Mouse (Mus musculus) heart, embryonic 13.5 days (tissue): ENCODE data around the gene Krtap3-2. TPM values are rescaled to one million over a fixed set of nuclear protein-coding genes. Genes with fewer than 3 reads are reported as not detected.
"Not testable (repeated sequence)": the region's sequence is repeated elsewhere in the genome, so short reads cannot be mapped to it uniquely, and the experiment has no call there.

Experiments used
- ATAC-seq: fragments of 200-750 bp; cut with Nextera tagmentation; 2 replicates; pipeline ENCODE4 v1.8.0; 2017; ENCODE audit warnings: moderate TSS enrichment; ENCODE audit not compliant: insufficient number of reproducible peaks, low FRiP score, low TSS enrichment; ENCODE audit errors: extremely low read depth
- H3K27ac ChIP-seq: fragments of 300-500 bp; sonication (generic); replicated peaks from 2 replicates; pipeline ENCODE4 v1.5.1; 2015; ENCODE audit warnings: moderate library complexity, mild to moderate bottlenecking, inconsistent platforms
- H3K27me3 ChIP-seq: fragments of 300-500 bp; sonication (generic); replicated peaks from 2 replicates; pipeline ENCODE4 v1.6.1; 2015; ENCODE audit warnings: mild to moderate bottlenecking, inconsistent platforms
- H3K36me3 ChIP-seq: fragments of 300-500 bp; sonication (generic); 2 replicates; pipeline ENCODE4 v1.6.1; 2015; ENCODE audit warnings: mild to moderate bottlenecking, inconsistent platforms
- H3K4me1 ChIP-seq: fragments of 300-500 bp; sonication (generic); 2 replicates; pipeline ENCODE4 v1.6.1; 2015; ENCODE audit warnings: inconsistent platforms
- H3K4me2 ChIP-seq: fragments of 300-500 bp; sonication (generic); 2 replicates; pipeline ENCODE4 v1.6.1; 2015; ENCODE audit warnings: inconsistent platforms, mild to moderate bottlenecking, moderate library complexity
- H3K4me3 ChIP-seq: fragments of 300-500 bp; sonication (generic); 2 replicates; pipeline ENCODE4 v1.5.1; 2015; ENCODE audit warnings: moderate library complexity, mild to moderate bottlenecking, inconsistent platforms
- H3K9ac ChIP-seq: fragments of 300-500 bp; sonication (generic); 2 replicates; pipeline ENCODE4 v1.6.1; 2015; ENCODE audit warnings: inconsistent platforms, mild to moderate bottlenecking, moderate library complexity
- H3K9me3 ChIP-seq: fragments of 300-500 bp; sonication (generic); 2 replicates; pipeline ENCODE4 v1.6.1; 2016; ENCODE audit warnings: inconsistent platforms
- WGBS: fragments of 180-500 bp; shearing (Covaris S2); methylation state at CpG from one replicate; pipeline ENCODE4 v1.1.7; 2015; ENCODE audit warnings: mixed read lengths; 5-methylcytosine and 5-hydroxymethylcytosine counted together
- polyA plus RNA-seq: library from polyadenylated mRNA; unstranded; fragments of >200 nt; fragmentation: Nextera tagmentation; extraction: Ambion mirVana; gene quantifications from 2 replicates; pipeline ENCODE4 v1.2.1, GENCODE M21; 2015

The Krtap3-2 gene
- not detected in 2 replicates for polyA plus RNA-seq

DNA sequence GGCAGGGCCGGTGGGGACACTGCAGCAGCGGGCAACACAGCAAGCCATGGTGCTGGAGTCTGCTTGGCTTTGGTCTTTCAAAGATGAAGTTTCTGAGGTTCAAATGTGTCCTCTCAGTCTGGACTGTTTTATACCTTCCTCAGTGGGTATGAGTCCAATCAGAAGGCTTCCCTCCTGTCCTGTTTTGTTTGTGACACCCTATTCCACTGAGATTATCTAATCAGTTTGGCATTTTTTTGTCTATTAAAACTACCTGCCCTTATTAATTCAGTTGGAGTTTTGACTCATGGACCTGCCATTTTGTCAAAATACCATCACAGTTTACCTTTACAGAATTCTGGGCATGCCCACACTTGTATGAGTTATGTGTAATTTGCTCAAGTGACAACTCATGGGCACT is at the start of gene Krtap3-2:
Gene Krtap3-2 (minus strand): TSS at position 101 of the 400 bp plus-strand sequence.
- 62% methylated on average over 2 of the region's 2 CpGs for WGBS
- no peaks in the 10 kb centered on the region for H3K36me3 ChIP-seq
- no peak within 1 kb of the TSS for H3K9ac ChIP-seq

DNA sequence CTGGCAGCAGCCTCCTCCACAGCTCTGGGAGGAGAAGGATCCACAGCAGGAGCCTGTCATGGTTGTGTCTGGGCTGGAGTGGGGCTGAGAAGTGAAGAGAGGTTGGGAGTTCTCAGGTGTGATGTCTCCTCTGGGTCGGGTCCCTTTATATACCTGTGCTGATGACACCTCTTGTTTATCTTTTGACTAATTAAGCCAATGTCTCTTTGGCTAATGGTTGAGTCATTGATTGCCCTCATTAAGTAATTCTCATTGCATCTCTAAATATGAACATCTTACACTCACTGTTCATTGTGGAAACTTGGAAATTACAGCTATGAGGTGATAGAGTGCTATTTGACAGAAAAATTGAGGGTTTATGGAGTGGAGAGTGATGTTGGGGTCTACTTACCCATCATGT is 46.6 kb upstream of the Krtap3-2 start, which contains the start of gene Gm11938:
Gene Gm11938 (minus strand): TSS at position 101 of the 400 bp plus-strand sequence.
- not testable (repeated sequence) for H3K4me2 ChIP-seq, ATAC-seq, H3K36me3 ChIP-seq, H3K27ac ChIP-seq, H3K4me3 ChIP-seq, H3K9ac ChIP-seq, H3K9me3 ChIP-seq, H3K27me3 ChIP-seq, H3K4me1 ChIP-seq
- WGBS = 42% methylated on average over 1 of the region's 1 CpGs

More for the DNA sequence above, at the start of gene Krtap3-2:
- H3K27ac ChIP-seq = no peak within 1 kb of the TSS
- peaks cover 4% of the 10 kb centered on the region; the same call in 1 of the 2 replicates for H3K4me1 ChIP-seq
- H3K27me3 ChIP-seq = no peaks in the 10 kb centered on the region
- no peak for ATAC-seq
- H3K4me3 ChIP-seq = no peak within 1 kb of the TSS
- no peak within 1 kb of the TSS for H3K4me2 ChIP-seq
- H3K9me3 ChIP-seq = no peaks in the 10 kb centered on the region

DNA sequence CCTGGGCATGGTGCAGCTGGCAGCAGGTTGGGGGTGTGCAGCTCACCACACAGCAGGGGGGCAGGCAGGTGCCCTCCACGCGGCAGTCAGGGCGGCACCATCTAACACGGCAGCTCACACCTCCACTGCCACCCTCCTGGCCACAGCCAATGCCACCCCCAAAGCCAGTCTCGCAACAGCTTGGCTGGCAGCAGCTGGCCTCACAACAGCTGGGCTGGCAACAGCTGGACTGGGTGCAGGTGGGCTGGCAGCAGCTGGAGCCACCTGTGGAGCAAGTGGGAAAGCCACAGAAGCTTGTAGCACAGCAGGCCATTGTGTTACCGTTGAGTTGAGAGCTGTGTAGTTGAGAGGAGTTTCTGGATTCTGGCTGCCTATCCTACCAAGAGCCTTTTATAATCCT is 41.1 kb upstream of the Krtap3-2 start, which contains the start of gene Krtap9-3:
Gene Krtap9-3 (minus strand): TSS at position 364 of the 400 bp plus-strand sequence.
- ATAC-seq, H3K9me3 ChIP-seq, H3K27ac ChIP-seq, H3K27me3 ChIP-seq, H3K9ac ChIP-seq, H3K36me3 ChIP-seq, H3K4me3 ChIP-seq, H3K4me1 ChIP-seq, H3K4me2 ChIP-seq: not testable (repeated sequence)
- 78% methylated on average over 6 of the region's 6 CpGs for WGBS

DNA sequence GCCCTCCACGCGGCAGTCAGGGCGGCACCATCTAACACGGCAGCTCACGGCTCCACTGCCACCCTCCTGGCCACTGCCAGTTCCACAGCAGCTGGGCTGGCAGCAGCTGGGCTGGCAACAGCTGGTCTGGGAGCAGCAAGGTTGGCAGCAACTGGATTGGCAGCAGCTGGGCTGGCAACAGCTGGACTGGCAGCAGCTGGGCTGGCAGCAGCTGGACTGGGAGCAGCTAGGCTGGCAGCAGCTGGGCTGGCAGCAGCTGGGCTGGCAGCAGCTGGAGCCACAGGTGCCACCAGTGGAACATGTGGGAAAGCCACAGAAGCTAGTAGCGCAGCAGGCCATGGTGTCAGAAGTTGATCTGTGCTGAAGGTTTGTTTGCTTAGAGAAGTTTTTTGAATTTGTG is 34.3 kb upstream of the Krtap3-2 start, which contains the start of gene Krtap1-3:
Gene Krtap1-3 (minus strand): TSS at position 359 of the 400 bp plus-strand sequence.
- H3K4me1 ChIP-seq = no peaks in the 10 kb centered on the region
- H3K9me3 ChIP-seq = no peaks in the 10 kb centered on the region
- WGBS = 88% methylated on average over 6 of the region's 6 CpGs
- no peak for ATAC-seq
- H3K27ac ChIP-seq = no peak within 1 kb of the TSS
- no peaks in the 10 kb centered on the region for H3K27me3 ChIP-seq
- no peak within 1 kb of the TSS for H3K9ac ChIP-seq
- no peak within 1 kb of the TSS for H3K4me2 ChIP-seq
- no peaks in the 10 kb centered on the region for H3K36me3 ChIP-seq
- no peak within 1 kb of the TSS for H3K4me3 ChIP-seq

DNA sequence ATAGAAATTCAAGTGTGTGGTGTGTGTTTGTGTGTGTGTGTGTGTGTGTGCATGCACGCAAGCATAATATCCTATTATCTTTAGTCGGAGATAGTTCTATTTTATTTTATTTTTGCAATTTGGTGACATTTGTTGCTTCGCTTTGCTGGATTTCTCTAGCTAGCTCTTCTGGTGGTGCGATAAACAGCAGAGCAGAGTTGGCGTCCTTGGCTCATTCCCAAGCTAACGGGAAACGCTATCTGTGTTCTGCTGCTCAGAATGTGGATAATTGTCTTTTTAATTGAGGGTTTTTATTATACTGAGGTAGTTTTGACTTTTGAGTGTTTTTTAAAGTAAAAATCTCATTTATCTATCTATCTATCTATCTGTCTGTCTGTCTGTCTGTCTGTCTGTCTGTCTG is 28.4 kb upstream of the Krtap3-2 start:
- no peaks in the 10 kb centered on the region for H3K9me3 ChIP-seq
- H3K4me2 ChIP-seq = no peak overlapping the region
- no peaks in the 10 kb centered on the region for H3K36me3 ChIP-seq
- H3K9ac ChIP-seq = no peak overlapping the region
- H3K4me3 ChIP-seq = no peak overlapping the region
- no peak overlapping the region for H3K27ac ChIP-seq
- H3K27me3 ChIP-seq = no peaks in the 10 kb centered on the region
- H3K4me1 ChIP-seq = no peaks in the 10 kb centered on the region
- ATAC-seq = no peak
- 75% methylated on average over 7 of the region's 7 CpGs for WGBS

DNA sequence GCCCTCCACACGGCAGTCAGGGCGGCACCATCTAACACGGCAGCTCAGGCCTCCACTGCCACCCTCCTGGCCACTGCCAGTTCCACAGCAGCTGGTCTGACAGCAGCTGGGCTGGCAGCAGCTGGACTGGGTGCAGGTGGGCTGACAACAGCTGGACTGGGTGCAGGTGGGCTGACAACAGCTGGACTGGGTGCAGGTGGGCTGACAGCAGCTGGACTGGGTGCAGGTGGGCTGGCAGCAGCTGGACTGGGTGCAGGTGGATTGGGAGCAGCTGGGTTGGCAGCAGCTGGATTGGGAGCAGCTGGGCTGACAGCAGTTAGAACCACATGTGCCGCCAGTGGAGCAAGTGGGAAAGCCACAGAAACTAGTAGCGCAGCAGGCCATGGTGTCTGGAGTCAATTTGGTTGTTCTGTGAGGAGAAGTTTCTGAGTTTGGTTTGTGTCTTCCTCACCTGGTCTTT is 26.6 kb upstream of the Krtap3-2 start, which contains the start of gene Krtap1-4:
Gene Krtap1-4 (minus strand): TSS at position 410 of the 460 bp plus-strand sequence.
- no peaks in the 10 kb centered on the region for H3K36me3 ChIP-seq
- no peak within 1 kb of the TSS for H3K27ac ChIP-seq
- WGBS = 65% methylated on average over 5 of the region's 5 CpGs
- no peak within 1 kb of the TSS for H3K4me3 ChIP-seq
- no peaks in the 10 kb centered on the region for H3K9me3 ChIP-seq
- no peaks in the 10 kb centered on the region for H3K4me1 ChIP-seq
- no peaks in the 10 kb centered on the region for H3K27me3 ChIP-seq
- no peak within 1 kb of the TSS for H3K4me2 ChIP-seq
- ATAC-seq = no peak
- no peak within 1 kb of the TSS for H3K9ac ChIP-seq

DNA sequence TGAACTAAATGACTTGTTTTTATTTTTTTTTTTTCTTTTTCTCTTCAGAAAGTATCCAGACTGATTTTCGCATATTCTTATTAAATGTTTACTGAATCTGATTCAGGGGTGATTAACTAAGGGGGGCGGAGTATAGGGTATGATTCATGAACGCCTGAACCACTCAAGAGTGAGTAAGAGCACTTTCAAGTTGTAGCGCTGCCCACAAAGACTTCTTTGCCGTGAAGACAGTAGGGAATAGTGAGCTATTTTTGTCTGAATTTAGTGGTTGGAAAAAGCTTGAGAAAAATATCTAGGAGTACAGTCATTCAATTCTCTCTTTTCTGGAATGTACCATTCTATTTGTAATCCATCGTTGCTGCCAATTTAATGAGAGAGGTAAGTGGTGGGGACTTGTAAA is 24.9 kb upstream of the Krtap3-2 start:
- H3K4me2 ChIP-seq = no peak overlapping the region
- H3K4me1 ChIP-seq = no peaks in the 10 kb centered on the region
- H3K27me3 ChIP-seq = no peaks in the 10 kb centered on the region
- H3K27ac ChIP-seq = no peak overlapping the region
- H3K9ac ChIP-seq = no peak overlapping the region
- H3K9me3 ChIP-seq = no peaks in the 10 kb centered on the region
- 69% methylated on average over 6 of the region's 6 CpGs for WGBS
- no peaks in the 10 kb centered on the region for H3K36me3 ChIP-seq
- no peak overlapping the region for H3K4me3 ChIP-seq
- no peak for ATAC-seq

DNA sequence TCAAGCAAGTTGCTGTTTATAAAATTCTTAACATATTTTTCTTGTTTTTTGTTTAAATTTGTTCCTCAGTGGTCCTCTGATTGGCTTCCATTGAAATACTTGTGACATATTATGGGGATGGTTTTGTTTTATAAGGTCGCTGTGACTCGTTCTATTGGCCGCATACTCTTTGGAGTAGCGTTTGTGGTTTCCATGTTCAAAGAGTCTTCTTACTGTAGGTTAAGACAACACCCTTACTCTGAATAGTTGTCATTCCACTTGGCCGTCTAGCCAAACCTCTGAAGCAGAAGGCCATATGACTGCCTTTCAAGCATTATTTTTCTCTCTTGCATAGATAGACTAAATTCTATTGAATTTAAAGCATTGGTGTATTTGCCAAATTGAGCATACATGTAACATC is 24.4 kb upstream of the Krtap3-2 start:
- Histone ChIP-seq H3K4me3 (no peak overlapping the region), H3K36me3 (no peaks in the 10 kb centered on the region), H3K27me3 (no peaks in the 10 kb centered on the region), H3K9ac (no peak overlapping the region), H3K27ac (no peak overlapping the region), H3K4me1 (no peaks in the 10 kb centered on the region), H3K9me3 (no peaks in the 10 kb centered on the region), H3K4me2 (no peak overlapping the region)
- WGBS = 82% methylated on average over 5 of the region's 5 CpGs
- no peak for ATAC-seq

DNA sequence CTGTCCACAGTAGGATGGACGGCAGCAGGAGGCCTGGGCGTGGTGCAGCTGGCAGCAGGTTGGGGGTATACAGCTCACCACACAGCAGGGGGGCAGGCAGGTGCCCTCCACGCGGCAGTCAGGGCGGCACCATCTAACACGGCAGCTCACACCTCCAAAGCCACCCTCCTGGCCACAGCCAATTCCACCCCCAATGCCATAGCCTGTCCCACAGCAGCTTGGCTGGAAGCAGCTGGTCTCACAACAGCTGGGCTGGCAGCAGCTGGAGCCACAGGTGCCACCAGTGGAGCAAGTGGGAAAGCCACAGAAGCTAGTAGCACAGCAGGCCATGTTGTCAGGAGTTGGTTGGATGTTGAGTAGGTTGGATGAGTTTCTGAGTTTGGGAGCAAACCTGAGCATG is 24.0 kb upstream of the Krtap3-2 start, which contains the start of gene Krtap1-5:
Gene Krtap1-5 (minus strand): TSS at position 381 of the 400 bp plus-strand sequence.
- no peak within 1 kb of the TSS for H3K9ac ChIP-seq
- 86% methylated on average over 6 of the region's 6 CpGs for WGBS

DNA sequence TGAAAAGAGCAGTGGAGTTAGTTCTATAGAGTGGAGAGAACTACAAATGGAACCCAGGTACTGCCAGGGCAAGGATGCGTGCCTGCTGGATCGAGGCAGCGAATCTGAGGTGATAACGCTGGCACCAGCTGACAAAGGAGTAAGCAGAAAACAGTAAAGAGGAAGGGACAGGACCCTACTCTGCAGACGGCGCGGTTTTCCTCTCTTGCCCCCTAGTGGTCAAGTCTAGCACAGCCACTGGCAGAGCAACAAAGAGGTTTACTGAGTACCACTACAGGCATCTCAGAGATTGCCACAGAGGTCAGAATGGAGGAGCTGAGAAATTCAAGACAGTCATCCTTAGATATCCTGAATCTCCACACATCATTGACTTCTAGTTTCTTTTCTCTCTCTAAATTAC is 17.5 kb upstream of the Krtap3-2 start:
- H3K27me3 ChIP-seq = no peaks in the 10 kb centered on the region
- no peak for ATAC-seq
- peak overlapping the region; percentile 47; the same call in 1 of the 2 replicates for H3K9ac ChIP-seq

More for the DNA sequence above, 24.0 kb upstream of the Krtap3-2 start, which contains the start of gene Krtap1-5:
- no peak within 1 kb of the TSS for H3K4me3 ChIP-seq
- no peaks in the 10 kb centered on the region for H3K4me1 ChIP-seq
- H3K36me3 ChIP-seq = no peaks in the 10 kb centered on the region
- no peak for ATAC-seq
- no peak within 1 kb of the TSS for H3K27ac ChIP-seq
- H3K9me3 ChIP-seq = no peaks in the 10 kb centered on the region
- no peaks in the 10 kb centered on the region for H3K27me3 ChIP-seq
- H3K4me2 ChIP-seq = no peak within 1 kb of the TSS

DNA sequence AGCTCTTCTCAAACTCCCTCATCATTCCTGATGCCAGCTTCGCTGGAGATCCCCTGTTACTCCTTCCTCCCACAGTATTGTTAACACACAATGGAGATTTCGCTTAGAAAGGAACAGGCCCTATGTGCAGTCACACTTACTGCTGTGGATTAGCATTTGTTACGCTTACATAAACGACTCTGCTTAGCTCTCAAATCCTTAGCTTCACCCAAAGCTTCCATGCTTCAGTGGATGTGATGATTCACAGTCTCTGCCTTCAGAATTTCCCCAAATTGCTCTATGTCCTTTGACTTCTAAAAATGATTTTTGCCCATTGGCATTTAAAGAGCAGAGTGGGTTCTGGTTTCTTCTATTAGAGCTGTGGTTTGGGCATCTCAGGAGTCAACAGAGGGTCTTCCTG is 16.5 kb upstream of the Krtap3-2 start:
- Histone ChIP-seq H3K27ac (no peak overlapping the region), H3K4me1 (no peaks in the 10 kb centered on the region), H3K4me2 (no peak overlapping the region), H3K27me3 (no peaks in the 10 kb centered on the region), H3K9ac (no peak overlapping the region), H3K4me3 (no peak overlapping the region), H3K36me3 (no peaks in the 10 kb centered on the region), H3K9me3 (no peaks in the 10 kb centered on the region)
- ATAC-seq = no peak
- WGBS = 64% methylated on average over 4 of the region's 4 CpGs

More for the DNA sequence above, 17.5 kb upstream of the Krtap3-2 start:
- H3K36me3 ChIP-seq = no peaks in the 10 kb centered on the region
- H3K27ac ChIP-seq = no peak overlapping the region
- H3K4me2 ChIP-seq = peak overlapping the region; percentile 59
- H3K9me3 ChIP-seq = no peaks in the 10 kb centered on the region
- H3K4me3 ChIP-seq = peak overlapping the region; percentile 11; the same call in 1 of the 2 replicates
- WGBS = 0% methylated on average over 7 of the region's 7 CpGs
- no peaks in the 10 kb centered on the region for H3K4me1 ChIP-seq

DNA sequence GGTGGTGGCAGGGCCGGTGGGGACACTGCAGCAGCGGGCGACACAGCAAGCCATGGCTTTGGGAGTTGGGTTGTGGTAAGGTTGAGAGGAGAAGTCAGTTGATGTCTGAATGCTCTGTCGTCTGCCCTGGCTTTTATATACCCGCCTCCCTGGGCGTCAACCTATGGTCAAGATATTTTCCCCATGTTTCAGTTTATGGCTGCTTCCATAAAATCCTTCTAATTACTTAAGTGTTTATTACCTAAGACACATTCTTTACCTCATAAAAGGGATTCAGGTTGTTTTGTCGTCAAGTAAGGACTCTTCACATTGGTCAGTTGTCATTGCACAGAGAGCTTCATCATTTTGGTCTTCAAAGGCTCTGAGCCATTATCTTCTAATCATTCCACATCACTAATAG is 9.9 kb upstream of the Krtap3-2 start, which contains the start of gene Krtap3-1:
Gene Krtap3-1 (minus strand): TSS at position 101 of the 400 bp plus-strand sequence.
- 86% methylated on average over 7 of the region's 7 CpGs for WGBS
- Histone ChIP-seq H3K9ac (no peak within 1 kb of the TSS), H3K27ac (no peak within 1 kb of the TSS), H3K9me3 (no peaks in the 10 kb centered on the region), H3K27me3 (no peaks in the 10 kb centered on the region), H3K4me2 (no peak within 1 kb of the TSS), H3K36me3 (no peaks in the 10 kb centered on the region), H3K4me1 (no peaks in the 10 kb centered on the region), H3K4me3 (no peak within 1 kb of the TSS)
- no peak for ATAC-seq
